Mouse (Mus musculus) activated CD4-positive, CD25-positive, alpha-beta regulatory T cell, adult 4 months (primary cell): ENCODE results near the gene Vmn1r167. TPM values are rescaled to one million over a fixed set of nuclear protein-coding genes. Genes with fewer than 3 reads are reported as not detected.
"Not testable (repeated sequence)": the region's sequence is repeated elsewhere in the genome, so short reads cannot be mapped to it uniquely, and the experiment has no call there.

Experiments
- ATAC-seq: one replicate; pipeline ENCODE4 v1.8.0; 2017
- polyA plus RNA-seq, 2 experiments: library from polyadenylated mRNA; unstranded; fragments of 100-300 nt; shearing (Covaris generic); gene quantifications; one replicate each; pipeline ENCODE4 v1.2.1; 2017

Vmn1r167 gene
- polyA plus RNA-seq: not detected

DNA sequence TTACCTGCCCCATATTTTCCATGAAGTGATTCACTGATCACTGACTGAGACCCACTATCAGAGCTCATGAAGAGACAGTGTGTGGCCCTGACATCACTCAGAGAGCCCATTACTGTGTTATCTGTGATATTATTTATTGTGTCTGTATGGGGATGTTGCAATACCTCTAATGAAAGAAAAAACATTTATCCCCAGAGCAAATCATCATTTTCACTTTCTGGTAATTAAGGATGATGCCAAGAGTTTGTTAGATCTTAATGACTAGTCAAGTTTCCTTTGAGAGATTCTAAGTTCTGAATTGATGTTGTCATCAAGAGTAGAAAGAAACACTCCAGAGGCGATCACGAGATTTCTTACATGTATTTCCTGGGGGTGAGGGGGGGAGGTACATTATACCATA, at the start of gene Vmn1r167:
Gene Vmn1r167 (minus strand): TSS at position 101 of the 400 bp plus-strand sequence.
- ATAC-seq: not testable (repeated sequence)

DNA sequence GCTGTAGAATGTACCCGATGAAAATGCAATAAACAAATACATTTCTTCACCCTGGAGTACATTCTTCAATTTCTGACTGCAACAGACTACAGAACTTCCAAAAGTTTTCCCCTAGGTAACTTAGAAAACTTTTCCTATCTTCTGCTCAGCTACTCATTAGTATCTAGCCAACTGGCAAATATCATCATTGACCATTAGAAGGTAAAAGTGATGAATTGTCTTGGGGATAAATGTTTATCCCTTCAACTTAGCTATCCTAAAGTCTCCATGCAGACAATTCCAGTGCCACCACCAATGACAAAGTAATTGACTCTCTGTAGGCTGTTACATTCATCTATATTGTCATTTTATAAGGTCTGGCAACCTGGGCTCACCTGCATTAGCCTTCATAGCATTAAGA, 32.4 kb upstream of the Vmn1r167 start, which contains the start of gene Vmn1r168:
Gene Vmn1r168 (plus strand): TSS at position 301 of the 400 bp plus-strand sequence.
- ATAC-seq: not testable (repeated sequence)

DNA sequence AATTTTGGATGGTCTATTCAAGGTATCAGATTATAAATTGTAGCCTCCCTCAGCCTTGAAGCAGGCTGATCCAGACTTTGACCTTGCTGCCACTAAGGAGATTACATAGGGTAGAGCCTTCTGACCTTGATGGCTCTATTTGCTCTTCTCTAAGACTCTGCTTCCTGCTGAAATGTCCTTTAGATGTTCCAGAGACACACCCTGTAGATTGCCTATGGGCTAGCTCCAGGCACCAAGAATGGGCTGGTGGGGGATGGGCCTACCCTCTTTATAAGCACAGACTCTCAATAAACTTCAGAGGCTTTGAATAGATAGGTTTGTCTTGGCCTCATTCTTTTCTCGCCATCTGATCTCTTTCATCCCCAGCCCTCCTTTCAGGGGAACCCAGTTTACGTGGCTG, 34.1 kb downstream of the Vmn1r167 start:
- not testable (repeated sequence) for ATAC-seq

DNA sequence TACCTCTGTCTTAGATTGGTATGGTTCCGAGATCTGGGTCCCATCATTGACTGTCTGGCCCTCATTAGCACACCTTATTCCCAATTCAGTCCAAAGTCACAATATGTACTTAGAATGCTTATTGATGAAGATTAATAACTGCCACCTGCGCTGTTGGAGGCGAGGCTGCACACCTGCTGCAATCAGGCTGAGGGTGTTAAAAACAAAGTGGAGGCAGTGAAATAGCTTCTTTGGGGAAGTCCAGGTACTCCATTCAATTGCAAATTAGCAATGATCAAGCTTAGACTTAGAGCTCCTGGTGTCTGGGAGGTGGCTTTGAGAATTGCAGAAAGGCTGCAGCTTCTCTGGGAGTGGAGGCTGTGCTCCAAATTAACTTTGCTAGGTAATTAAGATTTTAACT, 36.2 kb downstream of the Vmn1r167 start:
- ATAC-seq: not testable (repeated sequence)

DNA sequence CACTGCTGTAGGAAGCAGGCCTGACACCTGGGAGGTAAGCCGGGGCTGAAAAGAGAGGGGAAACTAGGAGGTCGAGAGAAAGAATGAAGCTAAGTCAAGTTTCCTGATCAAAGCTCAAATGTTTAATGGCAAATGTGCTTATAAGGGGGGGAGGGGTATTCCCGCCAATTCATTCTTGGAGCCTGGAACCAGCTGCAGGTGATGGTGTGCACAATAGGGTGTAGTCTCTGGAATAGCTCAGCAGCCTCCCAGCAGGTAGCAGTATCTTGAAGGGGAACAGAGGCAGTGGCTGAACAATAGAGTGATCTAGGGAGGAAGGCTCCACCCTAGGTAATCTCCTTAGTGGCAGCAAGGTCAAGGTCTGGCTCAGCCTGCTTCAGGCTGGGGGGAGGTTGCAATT, 36.8 kb downstream of the Vmn1r167 start:
- not testable (repeated sequence) for ATAC-seq

Other genes with a start within 250 kb of the Vmn1r167 start
- gene Gm6902, start 228.3 kb downstream of the Vmn1r167 start, polyA plus RNA-seq: under 1 TPM in 1 of 2 experiments, not detected in 1; 0.37 TPM
- gene Nlrp4e, start 206.0 kb downstream of the Vmn1r167 start, polyA plus RNA-seq: not detected
- gene Nlrp5, start 121.3 kb downstream of the Vmn1r167 start, polyA plus RNA-seq: not detected
- gene Vmn1r168, start 32.5 kb upstream of the Vmn1r167 start, polyA plus RNA-seq: not detected
- not detected for gene Vmn1r169, start 68.3 kb upstream of the Vmn1r167 start, polyA plus RNA-seq
- gene Vmn1r170, start 99.0 kb upstream of the Vmn1r167 start, polyA plus RNA-seq: not detected
- not detected for gene Vmn1r171, start 123.5 kb upstream of the Vmn1r167 start, polyA plus RNA-seq
- gene Vmn1r172, start 151.1 kb upstream of the Vmn1r167 start, polyA plus RNA-seq: not detected
- gene Vmn1r173, start 193.5 kb upstream of the Vmn1r167 start, polyA plus RNA-seq: not detected
- gene Vmn1r174, start 245.1 kb upstream of the Vmn1r167 start, polyA plus RNA-seq: not detected